Mouse (Mus musculus) thymus, adult 2 months (tissue): ENCODE measurements around the gene Cyba.

Experiments
- CTCF ChIP-seq: fragments of 200-500 bp; IDR thresholded peaks from 2 replicates; pipeline ENCODE4 v1.5.1; 2012; ENCODE audit warnings: mild to moderate bottlenecking, control low read depth, low read length, moderate library complexity, borderline replicate concordance; ENCODE audit not compliant: control insufficient read depth, poor library complexity, insufficient read depth; ENCODE audit errors: extremely low read depth
- POLR2A ChIP-seq: fragments of 200-500 bp; IDR thresholded peaks from 2 replicates; pipeline ENCODE4 v1.6.1; 2012; ENCODE audit warnings: mild to moderate bottlenecking, low read length, control low read depth, moderate library complexity; ENCODE audit not compliant: control insufficient read depth, poor library complexity, insufficient read depth; ENCODE audit errors: extremely low read depth

GRCm38 (mm10) chr8:122469965-122470364 is 37.2 kb upstream of the Cyba start:
- TF ChIP-seq CTCF: no peak
- peak; percentile 77 for TF ChIP-seq POLR2A
